Mouse (Mus musculus): ENCODE results near the gene Slc4a5.

DNA sequence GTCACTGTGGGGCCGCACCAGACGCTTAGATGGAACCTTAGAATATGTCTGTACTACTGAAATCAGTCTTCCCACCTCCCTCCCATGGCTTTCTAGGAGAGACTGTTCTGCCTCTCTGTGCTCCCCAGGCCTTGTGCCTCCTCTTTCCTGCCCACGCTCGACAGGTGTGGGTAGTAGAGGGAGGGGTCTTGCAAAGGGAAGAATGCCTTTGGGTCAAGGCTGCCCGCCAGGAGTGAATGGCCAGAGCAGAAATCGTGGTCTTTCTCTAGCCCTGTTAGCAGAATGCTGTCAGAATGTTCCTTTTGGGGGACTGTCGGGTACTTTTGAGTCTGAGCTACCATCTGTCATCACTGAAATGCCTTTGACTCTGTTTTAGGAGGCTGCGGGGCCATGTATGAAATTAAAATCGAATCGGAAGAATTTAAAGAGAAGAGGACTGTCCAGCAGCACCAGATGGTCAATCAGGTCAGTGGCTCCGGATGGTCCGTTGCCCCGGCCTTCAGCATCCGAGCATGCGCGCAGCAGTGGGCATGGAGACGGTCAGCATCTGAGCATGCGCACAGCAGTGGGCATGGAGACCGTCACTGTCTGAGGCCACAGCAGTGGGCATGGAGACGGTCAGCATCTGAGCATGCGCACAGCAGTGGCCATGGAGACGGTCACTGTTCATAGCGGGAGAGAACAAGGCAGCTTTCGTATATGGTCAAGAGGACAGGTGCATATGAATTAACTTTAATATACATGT lies 133.2 kb downstream of the Slc4a5 start:
- TF ChIP-seq CTCF (IDR thresholded peaks at IDR 0.05; ENCODE audit: extremely low read depth, insufficient read depth, insufficient read length, insufficient replicate concordance), result no peak
- TF ChIP-seq POLR2A (IDR thresholded peaks at IDR 0.05; ENCODE audit: low read depth, low read length), result no peak

All from spleen, adult 2 months (tissue).